In the genomic region with DNA sequence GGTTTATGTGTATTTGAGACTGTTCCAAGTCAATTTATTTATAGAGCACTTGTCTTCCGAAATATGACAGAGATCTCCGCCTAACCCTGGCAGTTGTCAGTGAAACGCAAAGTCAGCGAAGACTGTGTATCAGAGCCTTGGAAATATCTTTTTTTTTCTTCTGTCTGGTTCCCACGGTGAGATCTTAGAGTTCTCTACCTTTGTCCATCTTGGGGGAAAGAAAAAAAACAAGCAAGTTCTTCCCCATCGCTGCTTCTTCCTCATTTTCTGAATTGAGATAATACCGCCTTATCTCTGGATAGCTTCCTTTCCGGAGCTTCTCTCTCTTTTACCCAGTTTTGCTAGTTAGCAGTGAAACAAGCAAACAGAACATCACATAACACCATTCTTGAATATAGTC, we compare ENCODE assay signal across 26 mouse cellular contexts. TPM values are rescaled to one million over a fixed set of nuclear protein-coding genes. Genes with fewer than 3 reads are reported as not detected.
"Had no signal": no experiment of that assay in that cellular context is flagged by ENCODE, and none has a peak within 500 bp of the region (broad histone marks: within the 10 kb centered on the region; RNA-seq: fewer than 3 reads in every experiment).

No protein-coding gene starts in this region.

- ATAC-seq: midbrain, embryonic 13.5 days had no signal

- H3K4me2 ChIP-seq: kidney, embryonic 15.5 days; lung, embryonic 15.5 days; midbrain, embryonic 13.5 days; stomach, embryonic 15.5 days had no signal

- H3K4me3 ChIP-seq: kidney, embryonic 15.5 days; left cerebral cortex, adult 2 months; lung, embryonic 15.5 days; megakaryocyte, embryonic 14.5 days; midbrain, embryonic 10.5 days; midbrain, embryonic 13.5 days; stomach, embryonic 15.5 days had no signal

- DNase-seq: kidney, adult 11 months; kidney, adult 8-10 months; kidney, postnatal 10 days; kidney, postnatal 36 days; layer of hippocampus, postnatal 36 days; lung, adult 18-20 months; lung, postnatal 10 days; lung, postnatal 36 days; right cerebral cortex, adult 18-20 months; right cerebral cortex, postnatal 14 days; right cerebral cortex, postnatal 4 days; thymus, postnatal 25 days had no signal

- H3K36me3 ChIP-seq: kidney, embryonic 15.5 days; lung, embryonic 15.5 days; midbrain, embryonic 13.5 days; stomach, embryonic 15.5 days had no signal

- H3K9ac ChIP-seq: kidney, embryonic 15.5 days; lung, embryonic 15.5 days; midbrain, embryonic 13.5 days; stomach, embryonic 15.5 days had no signal

- H3K9me3 ChIP-seq: kidney, embryonic 15.5 days; lung, embryonic 15.5 days; megakaryocyte, embryonic 14.5 days; midbrain, embryonic 10.5 days; midbrain, embryonic 13.5 days; stomach, embryonic 15.5 days had no signal

- H3K27me3 ChIP-seq: kidney, embryonic 15.5 days; lung, embryonic 15.5 days; midbrain, embryonic 13.5 days; stomach, embryonic 15.5 days had no signal

- H3K27ac ChIP-seq: kidney, embryonic 15.5 days; lung, embryonic 15.5 days; midbrain, embryonic 10.5 days; midbrain, embryonic 13.5 days; stomach, embryonic 15.5 days had no signal

RNA-seq across cellular contexts. Expression of a gene that starts 21.3 kb away (rescaled TPM):
- total RNA-seq: layer of hippocampus, adult 8-10 months; layer of hippocampus, postnatal 10 days; layer of hippocampus, postnatal 36 days; left cerebral cortex, adult 2 months; left cerebral cortex, postnatal 36 days; midbrain, postnatal 0 days had no signal
- polyA plus RNA-seq: kidney, embryonic 15.5 days; limb, embryonic 14.5 days; lung, embryonic 15.5 days; midbrain, embryonic 10.5 days; midbrain, embryonic 13.5 days; neural tube, embryonic 11.5 days; neural tube, embryonic 14.5 days; stomach, embryonic 15.5 days had no signal
